In genomic region chr2:71794139-71794538, GRCm38 (mm10) we compare ENCODE assay signal across 21 mouse cellular contexts. TPM values are rescaled to one million over a fixed set of nuclear protein-coding genes. Genes with fewer than 3 reads are reported as not detected.
DNase-seq lines count a peak whose midpoint lies in the region; ATAC-seq lines count a peak whose summit lies in the region.
"Had no signal": no experiment of that assay in that cellular context is flagged by ENCODE, and none has a peak within 500 bp of the region (broad histone marks: within the 10 kb centered on the region; RNA-seq: fewer than 3 reads in every experiment).

No protein-coding gene starts in this region.

- H3K9me3 ChIP-seq in heart, embryonic 13.5 days: no peaks in the 10 kb centered on the region
- no peaks in the 10 kb centered on the region for H3K9me3 ChIP-seq in kidney, embryonic 16.5 days (ENCODE audit: low read length)
- no peaks in the 10 kb centered on the region for H3K9me3 ChIP-seq in intestine, embryonic 15.5 days
- H3K9me3 ChIP-seq in stomach, embryonic 15.5 days: no peaks in the 10 kb centered on the region
- H3K9me3 ChIP-seq: embryonic facial prominence, embryonic 15.5 days; forebrain, embryonic 15.5 days; limb, embryonic 10.5 days; liver, embryonic 15.5 days; lung, embryonic 15.5 days; midbrain, embryonic 10.5 days had no signal

- peak overlapping the region; percentile 47 for H3K4me2 ChIP-seq in heart, embryonic 13.5 days
- peak overlapping the region; percentile 14; the same call in 1 of the 2 replicates for H3K4me2 ChIP-seq in kidney, embryonic 16.5 days (replicated peaks; ENCODE audit: low read depth, low read length)
- 0 out of 2 replicates have a peak overlapping the region, but pooled peaks have one; percentile 9 for H3K4me2 ChIP-seq in intestine, embryonic 15.5 days (replicated peaks)
- 0 out of 2 replicates have a peak overlapping the region, but pooled peaks have one; percentile 8 for H3K4me2 ChIP-seq in stomach, embryonic 15.5 days
- H3K4me2 ChIP-seq: embryonic facial prominence, embryonic 15.5 days; forebrain, embryonic 15.5 days; hindbrain, embryonic 14.5 days; liver, embryonic 15.5 days; lung, embryonic 15.5 days had no signal

- WGBS in heart, embryonic 13.5 days: 52% methylated on average over 6 of the region's 6 CpGs
- 52% methylated on average over 6 of the region's 6 CpGs for WGBS in kidney, embryonic 16.5 days
- WGBS in intestine, embryonic 15.5 days: 33% methylated on average over 6 of the region's 6 CpGs
- WGBS in stomach, embryonic 15.5 days: 30% methylated on average over 6 of the region's 6 CpGs

- H3K27me3 ChIP-seq in heart, embryonic 13.5 days (replicated peaks): no peaks in the 10 kb centered on the region
- no peaks in the 10 kb centered on the region for H3K27me3 ChIP-seq in kidney, embryonic 16.5 days (ENCODE audit: insufficient read depth, low read length)
- H3K27me3 ChIP-seq in intestine, embryonic 15.5 days (replicated peaks): no peaks in the 10 kb centered on the region
- H3K27me3 ChIP-seq in stomach, embryonic 15.5 days (replicated peaks): no peaks in the 10 kb centered on the region
- H3K27me3 ChIP-seq: embryonic facial prominence, embryonic 15.5 days; forebrain, embryonic 15.5 days; lung, embryonic 15.5 days had no signal

- DNase-seq in heart, postnatal 36 days: no peak
- no peak for DNase-seq in kidney, adult 11 months
- no peak for DNase-seq in ovary, adult 18-20 months (ENCODE audit: low spot score)
- DNase-seq: adrenal gland, postnatal 14 days; cerebellum, adult 2 months; cerebellum, postnatal 25 days; heart, postnatal 14 days; liver; lung, postnatal 4 days had no signal

- no peak overlapping the region for H3K9ac ChIP-seq in heart, embryonic 13.5 days
- H3K9ac ChIP-seq in kidney, embryonic 16.5 days (replicated peaks; ENCODE audit: low read length): no peak overlapping the region
- no peak overlapping the region for H3K9ac ChIP-seq in intestine, embryonic 15.5 days
- H3K9ac ChIP-seq in stomach, embryonic 15.5 days: no peak overlapping the region
- H3K9ac ChIP-seq: embryonic facial prominence, embryonic 15.5 days; forebrain, embryonic 15.5 days; hindbrain, embryonic 14.5 days; liver, embryonic 15.5 days; lung, embryonic 15.5 days had no signal

- H3K27ac ChIP-seq in heart, embryonic 13.5 days (replicated peaks): no peak overlapping the region
- no peak overlapping the region for H3K27ac ChIP-seq in kidney, embryonic 16.5 days (ENCODE audit: low read length)
- no peak overlapping the region for H3K27ac ChIP-seq in intestine, embryonic 15.5 days
- H3K27ac ChIP-seq in stomach, embryonic 15.5 days: 0 out of 2 replicates have a peak overlapping the region, but pooled peaks have one; percentile 36
- H3K27ac ChIP-seq: embryonic facial prominence, embryonic 15.5 days; forebrain, embryonic 15.5 days; hindbrain, embryonic 14.5 days; limb, embryonic 10.5 days; liver, embryonic 15.5 days; lung, embryonic 15.5 days; midbrain, embryonic 10.5 days had no signal

- no peak overlapping the region for H3K4me3 ChIP-seq in heart, embryonic 13.5 days
- no peak overlapping the region for H3K4me3 ChIP-seq in kidney, embryonic 16.5 days (ENCODE audit: low read length)
- H3K4me3 ChIP-seq in intestine, embryonic 15.5 days (replicated peaks): no peak overlapping the region
- H3K4me3 ChIP-seq in stomach, embryonic 15.5 days (replicated peaks): no peak overlapping the region
- H3K4me3 ChIP-seq: embryonic facial prominence, embryonic 15.5 days; forebrain, embryonic 15.5 days; limb, embryonic 10.5 days; liver, embryonic 15.5 days; lung, embryonic 15.5 days; midbrain, embryonic 10.5 days had no signal

- H3K4me1 ChIP-seq in heart, embryonic 13.5 days: peaks cover 43% of the 10 kb centered on the region
- peaks cover 48% of the 10 kb centered on the region for H3K4me1 ChIP-seq in kidney, embryonic 16.5 days (ENCODE audit: insufficient read depth, low read length)
- peaks cover 18% of the 10 kb centered on the region for H3K4me1 ChIP-seq in intestine, embryonic 15.5 days (replicated peaks)
- H3K4me1 ChIP-seq in stomach, embryonic 15.5 days: no peaks in the 10 kb centered on the region
- H3K4me1 ChIP-seq: liver, embryonic 15.5 days had no signal

- H3K36me3 ChIP-seq in heart, embryonic 13.5 days: peaks cover 10% of the 10 kb centered on the region; the same call in 1 of the 2 replicates
- H3K36me3 ChIP-seq in kidney, embryonic 16.5 days (ENCODE audit: insufficient read depth, low read length): peaks cover 3% of the 10 kb centered on the region; the same call in 1 of the 2 replicates
- no peaks in the 10 kb centered on the region for H3K36me3 ChIP-seq in intestine, embryonic 15.5 days
- no peaks in the 10 kb centered on the region for H3K36me3 ChIP-seq in stomach, embryonic 15.5 days
- H3K36me3 ChIP-seq: embryonic facial prominence, embryonic 15.5 days; forebrain, embryonic 15.5 days; liver, embryonic 15.5 days; lung, embryonic 15.5 days had no signal

- ATAC-seq in heart, embryonic 13.5 days (ENCODE audit: extremely low read depth, insufficient number of reproducible peaks, low FRiP score, low TSS enrichment): no peak
- no peak for ATAC-seq in kidney, embryonic 16.5 days (ENCODE audit: low FRiP score, low TSS enrichment)
- ATAC-seq in intestine, embryonic 15.5 days: no peak; the same call in 1 of the 2 replicates
- ATAC-seq in stomach, embryonic 15.5 days (ENCODE audit: insufficient read depth, low FRiP score, low read depth): peak; percentile 54
- ATAC-seq: forebrain, embryonic 15.5 days; inflammation-experienced regulatory T-cells, adult 6 months had no signal

- intact Hi-C loops in heart, postnatal 36 days (cut with DNase I): no loop called here

RNA-seq across cellular contexts. Expression of gene Itga6, which starts 48.7 kb away (rescaled TPM):
- 65.2 and 65.8 TPM in 2 replicates for polyA plus RNA-seq in heart, embryonic 13.5 days (2015; fragmentation: Nextera tagmentation; extraction: Ambion mirVana)
- total RNA-seq in heart, postnatal 36 days (2021): 10 to 100 TPM; 44.4 to 61.9 TPM
- 56.8 and 75.1 TPM in 2 replicates for polyA plus RNA-seq in kidney, embryonic 16.5 days (2015; fragmentation: Nextera tagmentation; extraction: Ambion mirVana)
- polyA plus RNA-seq in intestine, embryonic 15.5 days (2015; fragmentation: Nextera tagmentation; extraction: Ambion mirVana): 47.6 and 48.1 TPM in 2 replicates
- 61.8 and 74.1 TPM in 2 replicates for polyA plus RNA-seq in stomach, embryonic 15.5 days (2015; fragmentation: Nextera tagmentation; extraction: Ambion mirVana)
